Comparison of ENCODE assay signal across 15 mouse cellular contexts in genomic region chr6:128112605-128113004, GRCm38 (mm10). TPM values are rescaled to one million over a fixed set of nuclear protein-coding genes. Genes with fewer than 3 reads are reported as not detected.
DNase-seq lines count a peak whose midpoint lies in the region; ATAC-seq and TF ChIP-seq lines count a peak whose summit lies in the region.
"Had no signal": no experiment of that assay in that cellular context is flagged by ENCODE, and none has a peak within 500 bp of the region (broad histone marks: within the 10 kb centered on the region; RNA-seq: fewer than 3 reads in every experiment).

No protein-coding gene starts in this region.

- no peak overlapping the region for H3K4me2 ChIP-seq in hindbrain, embryonic 13.5 days
- no peak overlapping the region for H3K4me2 ChIP-seq in midbrain, embryonic 13.5 days (replicated peaks)
- no peak overlapping the region for H3K4me2 ChIP-seq in midbrain, postnatal 0 days (ENCODE audit: low read depth, low read length, poor library complexity, severe bottlenecking)
- H3K4me2 ChIP-seq in limb, embryonic 13.5 days (replicated peaks), result no peak overlapping the region
- H3K4me2 ChIP-seq: heart, embryonic 15.5 days had no signal

- H3K36me3 ChIP-seq in hindbrain, embryonic 10.5 days, result no peaks in the 10 kb centered on the region
- H3K36me3 ChIP-seq in hindbrain, embryonic 13.5 days, result no peaks in the 10 kb centered on the region
- no peaks in the 10 kb centered on the region for H3K36me3 ChIP-seq in midbrain, embryonic 13.5 days
- no peaks in the 10 kb centered on the region for H3K36me3 ChIP-seq in midbrain, postnatal 0 days (ENCODE audit: insufficient read depth, low read length)
- peaks cover 4% of the 10 kb centered on the region; the same call in 1 of the 2 replicates for H3K36me3 ChIP-seq in limb, embryonic 13.5 days
- H3K36me3 ChIP-seq in thymus, adult 2 months (ENCODE audit: control insufficient read depth, insufficient read depth, low read length), result no peaks in the 10 kb centered on the region

- TF ChIP-seq POLR2A in thymus, adult 2 months (IDR thresholded peaks at IDR 0.05; ENCODE audit: control insufficient read depth, extremely low read depth, insufficient read depth, low read length, poor library complexity), result no peak

- H3K27ac ChIP-seq in hindbrain, embryonic 10.5 days, result peak overlapping the region; percentile 74
- H3K27ac ChIP-seq in hindbrain, embryonic 13.5 days, result no peak overlapping the region; the same call in 1 of the 2 replicates
- peak overlapping the region; percentile 51 for H3K27ac ChIP-seq in midbrain, embryonic 13.5 days
- H3K27ac ChIP-seq in midbrain, postnatal 0 days (ENCODE audit: low read depth, low read length), result no peak overlapping the region
- H3K27ac ChIP-seq in limb, embryonic 13.5 days, result peak overlapping the region; percentile 33; the same call in 1 of the 2 replicates
- no peak overlapping the region for H3K27ac ChIP-seq in thymus, adult 2 months (ENCODE audit: control insufficient read depth, insufficient read depth, low read length)
- H3K27ac ChIP-seq: stomach, postnatal 0 days had no signal

- no peaks in the 10 kb centered on the region for H3K9me3 ChIP-seq in hindbrain, embryonic 10.5 days
- H3K9me3 ChIP-seq in hindbrain, embryonic 13.5 days, result no peaks in the 10 kb centered on the region
- H3K9me3 ChIP-seq in midbrain, embryonic 13.5 days, result no peaks in the 10 kb centered on the region
- no peaks in the 10 kb centered on the region for H3K9me3 ChIP-seq in midbrain, postnatal 0 days (ENCODE audit: low read length)
- no peaks in the 10 kb centered on the region for H3K9me3 ChIP-seq in limb, embryonic 13.5 days
- H3K9me3 ChIP-seq: heart, embryonic 15.5 days; megakaryocyte, embryonic 14.5 days had no signal

- H3K9ac ChIP-seq in hindbrain, embryonic 13.5 days, result no peak overlapping the region
- H3K9ac ChIP-seq in midbrain, embryonic 13.5 days (replicated peaks), result no peak overlapping the region
- no peak overlapping the region for H3K9ac ChIP-seq in midbrain, postnatal 0 days (replicated peaks; ENCODE audit: low read length, poor library complexity, severe bottlenecking)
- 0 out of 2 replicates have a peak overlapping the region, but pooled peaks have one; percentile 19 for H3K9ac ChIP-seq in limb, embryonic 13.5 days

- no peaks in the 10 kb centered on the region for H3K27me3 ChIP-seq in hindbrain, embryonic 10.5 days (ENCODE audit: insufficient read depth, poor library complexity, severe bottlenecking)
- H3K27me3 ChIP-seq in hindbrain, embryonic 13.5 days, result no peaks in the 10 kb centered on the region
- no peaks in the 10 kb centered on the region for H3K27me3 ChIP-seq in midbrain, embryonic 13.5 days
- no peaks in the 10 kb centered on the region for H3K27me3 ChIP-seq in midbrain, postnatal 0 days (ENCODE audit: insufficient read depth, low read length)
- H3K27me3 ChIP-seq in limb, embryonic 13.5 days, result no peaks in the 10 kb centered on the region
- no peaks in the 10 kb centered on the region for H3K27me3 ChIP-seq in thymus, adult 2 months (ENCODE audit: control insufficient read depth, insufficient read depth, low read length)
- H3K27me3 ChIP-seq: heart, embryonic 15.5 days had no signal

- TF ChIP-seq CTCF in midbrain, postnatal 0 days (IDR thresholded peaks at IDR 0.05), result no peak
- TF ChIP-seq CTCF in thymus, adult 2 months (IDR thresholded peaks at IDR 0.05; ENCODE audit: borderline replicate concordance, control insufficient read depth, extremely low read depth, insufficient read depth, low read length, poor library complexity), result no peak

- no peak overlapping the region for H3K4me3 ChIP-seq in hindbrain, embryonic 10.5 days
- H3K4me3 ChIP-seq in hindbrain, embryonic 13.5 days, result no peak overlapping the region
- no peak overlapping the region for H3K4me3 ChIP-seq in midbrain, embryonic 13.5 days (replicated peaks)
- no peak overlapping the region for H3K4me3 ChIP-seq in midbrain, postnatal 0 days (ENCODE audit: low read depth, low read length)
- no peak overlapping the region for H3K4me3 ChIP-seq in limb, embryonic 13.5 days
- no peak overlapping the region for H3K4me3 ChIP-seq in thymus, adult 2 months (ENCODE audit: control insufficient read depth, insufficient read depth, low read length)
- H3K4me3 ChIP-seq: heart, embryonic 15.5 days had no signal

- H3K4me1 ChIP-seq in hindbrain, embryonic 10.5 days (replicated peaks), result peaks cover 70% of the 10 kb centered on the region
- H3K4me1 ChIP-seq in hindbrain, embryonic 13.5 days (replicated peaks), result peaks cover 55% of the 10 kb centered on the region
- H3K4me1 ChIP-seq in midbrain, embryonic 13.5 days (replicated peaks), result peaks cover 43% of the 10 kb centered on the region
- peaks cover 5% of the 10 kb centered on the region; the same call in 1 of the 2 replicates for H3K4me1 ChIP-seq in midbrain, postnatal 0 days (ENCODE audit: insufficient read depth, low read length)
- peaks cover 64% of the 10 kb centered on the region for H3K4me1 ChIP-seq in limb, embryonic 13.5 days
- no peaks in the 10 kb centered on the region for H3K4me1 ChIP-seq in thymus, adult 2 months (replicated peaks; ENCODE audit: control insufficient read depth, insufficient read depth, low read length)

- DNase-seq in embryo, embryonic 10.5 days (ENCODE audit: low spot score), result peak; percentile 49
- no peak for DNase-seq in embryo, embryonic 11 days
- peak; percentile 59 for DNase-seq in hindbrain, embryonic 10.5 days (ENCODE audit: low spot score)
- DNase-seq in midbrain, postnatal 0 days (ENCODE audit: low spot score), result no peak
- DNase-seq in thymus, adult 2 months, result no peak
- DNase-seq: cerebellum, adult 11 months; spleen, adult 18-20 months; thymus, postnatal 36 days had no signal

- WGBS in hindbrain, embryonic 10.5 days, result 16% methylated on average over 3 of the region's 3 CpGs
- 11% methylated on average over 3 of the region's 3 CpGs for WGBS in hindbrain, embryonic 13.5 days
- 22% methylated on average over 3 of the region's 3 CpGs for WGBS in midbrain, embryonic 13.5 days
- 23% methylated on average over 2 of the region's 3 CpGs for WGBS in midbrain, postnatal 0 days
- 0% methylated on average over 1 of the region's 3 CpGs for WGBS in limb, embryonic 13.5 days
- WGBS in thymus, adult 2 months, result 95% methylated on average over 2 of the region's 3 CpGs

- no peak for ATAC-seq in hindbrain, embryonic 13.5 days (ENCODE audit: low FRiP score)
- ATAC-seq in midbrain, embryonic 13.5 days, result 0 out of 2 replicates have a peak, but pooled peaks have one; percentile 34
- ATAC-seq in midbrain, postnatal 0 days (ENCODE audit: low FRiP score), result no peak
- no peak for ATAC-seq in limb, embryonic 13.5 days (ENCODE audit: low FRiP score, low read depth)
- ATAC-seq: activated CD4-positive, CD25-positive, alpha-beta regulatory T cell, adult 4 months had no signal

RNA-seq across cellular contexts. Expression of gene Tspan9, which starts 30.8 kb away (rescaled TPM):
- 65.7 and 67.8 TPM in 2 replicates for polyA plus RNA-seq in hindbrain, embryonic 10.5 days (2016; fragmentation: Nextera tagmentation; extraction: Ambion mirVana)
- polyA plus RNA-seq in hindbrain, embryonic 13.5 days (2015; fragmentation: Nextera tagmentation; extraction: Ambion mirVana), result 32.7 and 35.8 TPM in 2 replicates
- 24.0 and 29.3 TPM in 2 replicates for polyA plus RNA-seq in midbrain, embryonic 13.5 days (2015; fragmentation: Nextera tagmentation; extraction: Ambion mirVana)
- 143 and 160 TPM in 2 replicates for total RNA-seq in midbrain, postnatal 0 days (2014; rRNA removed)
- 50.9 and 58.8 TPM in 2 replicates for polyA plus RNA-seq in midbrain, postnatal 0 days (2015; fragmentation: Nextera tagmentation; extraction: Ambion mirVana)
- polyA plus RNA-seq in limb, embryonic 13.5 days (2015; fragmentation: Nextera tagmentation; extraction: Ambion mirVana), result 125 and 132 TPM in 2 replicates
- 33.3 and 36.7 TPM in 2 replicates for polyA plus RNA-seq in thymus, adult 2 months (2012; rRNA removed)

Comparison
In these comparisons a context has a peak if more than half of its experiments do, and no peak if none do; other contexts are left out.
1. DNase-seq: peak in embryo, embryonic 10.5 days (single experiment) and hindbrain, embryonic 10.5 days (single experiment); none in embryo, embryonic 11 days (single experiment), midbrain, postnatal 0 days (single experiment) and thymus, adult 2 months (single experiment).
2. H3K27ac ChIP-seq: peak in hindbrain, embryonic 10.5 days (single experiment), midbrain, embryonic 13.5 days (single experiment) and limb, embryonic 13.5 days (single experiment); none in hindbrain, embryonic 13.5 days (single experiment), midbrain, postnatal 0 days (single experiment) and thymus, adult 2 months (single experiment).